Mouse (Mus musculus): ENCODE measurements around the gene Ntrk3.

Ntrk3 gene

GRCm38 (mm10) chr7:78737614-78738210, at the start of gene Ntrk3:
Ntrk3 (minus strand) TSS chr7:78738012.
- DNase-seq (ENCODE audit: low spot score), result no peak

GRCm38 (mm10) chr7:78785906-78786305, 48.1 kb upstream of the Ntrk3 start:
- no peak for DNase-seq (ENCODE audit: low spot score)

GRCm38 (mm10) chr7:78782639-78783581, 45.1 kb upstream of the Ntrk3 start, which contains the start of the genes Mrps11 and Mrpl46:
Mrps11 (plus strand) TSS chr7:78783119.
Mrpl46 (minus strand) TSS chr7:78783531.
- DNase-seq (ENCODE audit: low spot score), result peak; percentile 47

- no peak for DNase-seq (ENCODE audit: low spot score)
These were observed 40.9 kb upstream of the Ntrk3 start for GRCm38 (mm10) chr7:78778741-78779140.

GRCm38 (mm10) chr7:78770936-78771335, 33.1 kb upstream of the Ntrk3 start:
- no peak for DNase-seq (ENCODE audit: low spot score)

GRCm38 (mm10) chr7:78769075-78769652, 31.4 kb upstream of the Ntrk3 start:
- DNase-seq (ENCODE audit: low spot score), result no peak

GRCm38 (mm10) chr7:78767929-78768531, 30.2 kb upstream of the Ntrk3 start:
- no peak for DNase-seq (ENCODE audit: low spot score)

- DNase-seq (ENCODE audit: low spot score), result peak; percentile 47
These were observed 28.3 kb upstream of the Ntrk3 start for GRCm38 (mm10) chr7:78766019-78766683.

- no peak for DNase-seq (ENCODE audit: low spot score)
These were observed 27.4 kb upstream of the Ntrk3 start for GRCm38 (mm10) chr7:78765215-78765631.

- no peak for DNase-seq (ENCODE audit: low spot score)
These were observed 26.0 kb upstream of the Ntrk3 start for GRCm38 (mm10) chr7:78763801-78764200.

GRCm38 (mm10) chr7:78754458-78755000, 16.7 kb upstream of the Ntrk3 start:
- DNase-seq (ENCODE audit: low spot score), result no peak

- no peak for DNase-seq (ENCODE audit: low spot score)
These were observed 16.1 kb upstream of the Ntrk3 start for GRCm38 (mm10) chr7:78753752-78754457.

GRCm38 (mm10) chr7:78752961-78753360, 15.1 kb upstream of the Ntrk3 start:
- no peak for DNase-seq (ENCODE audit: low spot score)

- DNase-seq (ENCODE audit: low spot score), result no peak
These were observed 6.0 kb upstream of the Ntrk3 start for GRCm38 (mm10) chr7:78743731-78744385.

GRCm38 (mm10) chr7:78739351-78740000, 1.7 kb upstream of the Ntrk3 start:
- DNase-seq (ENCODE audit: low spot score), result no peak

GRCm38 (mm10) chr7:78737196-78737595, 616 bp downstream of the Ntrk3 start:
- no peak for DNase-seq (ENCODE audit: low spot score)

GRCm38 (mm10) chr7:78731391-78731790, 6.4 kb downstream of the Ntrk3 start:
- DNase-seq (ENCODE audit: low spot score), result no peak

GRCm38 (mm10) chr7:78724591-78724990, 13.2 kb downstream of the Ntrk3 start:
- no peak for DNase-seq (ENCODE audit: low spot score)

GRCm38 (mm10) chr7:78722051-78722450, 15.8 kb downstream of the Ntrk3 start:
- DNase-seq (ENCODE audit: low spot score), result no peak

Data from urinary bladder, postnatal 10 days (tissue).